Mouse (Mus musculus) liver, adult 2 months (tissue): Measurements from ENCODE around the gene Dusp9. TPM values are rescaled to one million over a fixed set of nuclear protein-coding genes. Genes with fewer than 3 reads are reported as not detected.

Source experiments
- DNase-seq: peaks from one replicate; pipeline ENCODE4 v3.0.0-alpha.2; 2011; ENCODE audit warnings: low read depth, low spot score; ENCODE audit errors: extremely low read depth
- H3K27ac ChIP-seq: fragments of 200-500 bp; replicated peaks from 2 replicates; pipeline ENCODE4 v1.5.1; 2012; ENCODE audit warnings: low read depth, mild to moderate bottlenecking, control low read depth, inconsistent platforms, low read length; ENCODE audit not compliant: insufficient read depth
- H3K27me3 ChIP-seq: fragments of 200-500 bp; 2 replicates; pipeline ENCODE4 v1.6.1; 2012; ENCODE audit warnings: mild to moderate bottlenecking, moderate library complexity, low read length, inconsistent platforms; ENCODE audit not compliant: control insufficient read depth, insufficient read depth
- H3K36me3 ChIP-seq: fragments of 200-500 bp; 2 replicates; pipeline ENCODE4 v1.6.1; 2012; ENCODE audit warnings: low read length, inconsistent platforms; ENCODE audit not compliant: control insufficient read depth, insufficient read depth
- H3K4me1 ChIP-seq: fragments of 200-500 bp; 2 replicates; pipeline ENCODE4 v1.6.1; 2011; ENCODE audit warnings: low read length; ENCODE audit not compliant: control insufficient read depth, insufficient read depth
- H3K4me3 ChIP-seq: fragments of 200-500 bp; 2 replicates; pipeline ENCODE4 v1.5.1; 2011; ENCODE audit warnings: low read depth, mild to moderate bottlenecking, control low read depth, low read length, moderate library complexity; ENCODE audit not compliant: insufficient read depth
- H3K79me2 ChIP-seq: fragments of 200-500 bp; 2 replicates; pipeline ENCODE4 v1.6.1; 2012; ENCODE audit warnings: inconsistent platforms, mild to moderate bottlenecking, low read length, moderate library complexity; ENCODE audit not compliant: control insufficient read depth, insufficient read depth
- H3K9ac ChIP-seq: fragments of 200-500 bp; 2 replicates; pipeline ENCODE4 v1.6.1; 2012; ENCODE audit warnings: low read depth, mild to moderate bottlenecking, control low read depth, inconsistent platforms, low read length
- CTCF ChIP-seq: fragments of 200-500 bp; IDR thresholded peaks from 2 replicates; pipeline ENCODE4 v1.5.1; 2011; ENCODE audit warnings: low read depth, low read length, control low read depth
- POLR2A ChIP-seq: fragments of 200-500 bp; IDR thresholded peaks from 2 replicates; pipeline ENCODE4 v1.6.1; 2011; ENCODE audit warnings: low read length, control low read depth; ENCODE audit not compliant: insufficient read depth; ENCODE audit errors: extremely low read depth
- WGBS: fragments of 180-500 bp; shearing (Covaris S2); methylation state at CpG from one replicate; pipeline ENCODE4 v1.1.7; 2018; 5-methylcytosine and 5-hydroxymethylcytosine counted together
- polyA plus RNA-seq: library from polyadenylated mRNA; depleted of rRNA; stranded (reverse); fragments of >200 nt; gene quantifications from 2 replicates; pipeline ENCODE4 v1.2.3, GENCODE M21; 2012; rRNA removed
- total RNA-seq: library from RNA; depleted of rRNA; stranded (reverse); fragments of >200 nt; gene quantifications from 2 replicates; pipeline ENCODE4 v1.2.3, GENCODE M21; 2014; rRNA removed

Gene Dusp9
- total RNA-seq (0.07 TPM in 1 of 2 replicates, not detected in the other), polyA plus RNA-seq (0.04 TPM in 1 of 2 replicates, not detected in the other)

DNA sequence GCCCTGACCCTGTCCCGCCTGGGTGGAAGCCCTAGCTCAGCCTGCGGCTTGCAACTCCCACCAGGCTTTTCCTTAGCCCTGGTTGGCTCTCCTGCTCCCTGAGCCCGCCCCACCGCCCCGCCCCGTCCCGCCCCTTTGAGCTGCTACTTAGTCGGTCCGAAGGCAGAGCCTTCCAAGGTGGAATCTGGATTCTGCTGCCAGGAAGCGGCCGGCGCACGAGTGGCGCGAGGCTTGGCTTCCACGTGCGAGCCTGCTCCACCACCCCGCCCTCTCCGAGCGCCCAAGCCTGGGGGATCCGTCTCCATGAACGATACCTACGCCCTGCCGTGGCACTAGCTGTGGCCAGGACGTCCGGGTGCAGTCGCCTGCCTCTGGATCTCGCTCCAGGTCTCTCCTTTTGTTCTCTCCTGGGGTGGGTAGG is at the start of gene Dusp9:
Dusp9 (plus strand) TSS at position 165 of the 421 bp plus-strand sequence.
- 2% methylated on average over 28 of the region's 28 CpGs for WGBS
- no peak within 1 kb of the TSS for H3K27ac ChIP-seq
- peak within 1 kb of the TSS; percentile 56; the same call in 1 of the 2 replicates for H3K9ac ChIP-seq
- H3K4me3 ChIP-seq, result peak within 1 kb of the TSS; percentile 49; the same call in 1 of the 2 replicates
- H3K27me3 ChIP-seq, result 0 out of 2 replicates have a peak, but pooled peaks cover 2% of the 10 kb centered on the region
- no peaks in the 10 kb centered on the region for H3K36me3 ChIP-seq
- peak; percentile 40 for DNase-seq
- no peaks in the 10 kb centered on the region for H3K79me2 ChIP-seq
- H3K4me1 ChIP-seq, result peaks cover 3% of the 10 kb centered on the region
- no peak for TF ChIP-seq POLR2A
- TF ChIP-seq CTCF, result no peak

DNA sequence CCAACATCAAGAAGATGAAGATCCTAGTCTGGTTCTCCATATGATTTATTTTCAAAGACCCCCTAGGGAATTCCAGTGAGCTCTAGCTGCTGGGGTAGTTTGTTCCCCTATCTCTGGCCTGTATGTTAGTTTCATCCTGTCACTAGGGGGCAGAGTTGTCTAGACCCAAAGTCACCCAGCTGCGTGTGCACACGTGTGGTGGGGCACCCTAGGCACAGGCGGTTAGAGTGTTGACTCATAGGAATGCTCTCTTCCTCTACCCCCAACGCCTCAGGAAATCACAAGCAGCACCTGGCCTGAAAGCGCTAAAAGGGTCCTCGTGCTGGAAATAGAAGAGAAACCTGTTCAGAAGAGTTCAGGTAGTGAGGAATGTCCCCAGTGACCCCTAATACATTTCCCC is 46.0 kb upstream of the Dusp9 start:
- Histone ChIP-seq H3K79me2 (no peaks in the 10 kb centered on the region), H3K27ac (no peak overlapping the region), H3K4me3 (no peak overlapping the region), H3K4me1 (no peaks in the 10 kb centered on the region), H3K36me3 (no peaks in the 10 kb centered on the region), H3K27me3 (no peaks in the 10 kb centered on the region), H3K9ac (no peak overlapping the region)
- DNase-seq, result peak; percentile 24
- 4% methylated on average over 6 of the region's 6 CpGs for WGBS
- peak; percentile 73 for TF ChIP-seq CTCF
- TF ChIP-seq POLR2A, result no peak

DNA sequence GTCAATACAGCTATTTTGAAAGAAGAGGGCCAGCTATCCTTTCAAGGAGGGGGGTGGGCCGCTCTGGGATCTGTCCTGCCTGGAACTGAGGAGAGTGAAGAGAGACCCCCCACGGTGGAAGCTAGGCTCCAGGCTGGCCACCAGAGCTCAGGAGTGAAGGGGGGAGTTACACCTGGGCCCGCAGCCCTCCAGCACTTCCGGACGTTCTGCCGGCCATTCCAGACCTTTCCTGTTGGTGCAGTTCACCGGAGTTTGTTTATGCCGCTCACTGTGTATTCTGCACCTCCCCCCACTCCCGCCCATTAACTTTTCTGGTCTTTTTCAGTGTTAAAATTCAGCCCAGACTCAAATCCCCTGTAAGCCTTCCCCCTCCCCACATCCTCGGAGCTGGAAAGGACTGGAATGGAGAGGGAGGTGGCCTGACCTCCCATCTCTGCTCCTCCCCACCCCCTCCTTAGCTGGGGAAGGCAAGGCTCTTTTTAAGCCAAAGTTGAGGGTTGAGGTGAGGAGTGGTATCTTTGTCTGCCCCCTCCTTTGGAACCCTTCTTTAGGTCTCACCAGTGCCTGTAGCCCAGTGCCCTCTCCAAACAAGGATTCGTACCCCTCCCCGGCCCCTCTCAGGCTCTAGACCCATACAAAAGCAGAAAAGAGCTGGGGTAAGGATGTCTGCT is 44.6 kb upstream of the Dusp9 start:
- Histone ChIP-seq H3K79me2 (no peaks in the 10 kb centered on the region), H3K27ac (no peak overlapping the region), H3K4me1 (no peaks in the 10 kb centered on the region), H3K9ac (no peak overlapping the region), H3K27me3 (no peaks in the 10 kb centered on the region), H3K4me3 (no peak overlapping the region), H3K36me3 (no peaks in the 10 kb centered on the region)
- DNase-seq, result no peak
- TF ChIP-seq POLR2A (no peak), CTCF (no peak)
- 27% methylated on average over 12 of the region's 12 CpGs for WGBS

DNA sequence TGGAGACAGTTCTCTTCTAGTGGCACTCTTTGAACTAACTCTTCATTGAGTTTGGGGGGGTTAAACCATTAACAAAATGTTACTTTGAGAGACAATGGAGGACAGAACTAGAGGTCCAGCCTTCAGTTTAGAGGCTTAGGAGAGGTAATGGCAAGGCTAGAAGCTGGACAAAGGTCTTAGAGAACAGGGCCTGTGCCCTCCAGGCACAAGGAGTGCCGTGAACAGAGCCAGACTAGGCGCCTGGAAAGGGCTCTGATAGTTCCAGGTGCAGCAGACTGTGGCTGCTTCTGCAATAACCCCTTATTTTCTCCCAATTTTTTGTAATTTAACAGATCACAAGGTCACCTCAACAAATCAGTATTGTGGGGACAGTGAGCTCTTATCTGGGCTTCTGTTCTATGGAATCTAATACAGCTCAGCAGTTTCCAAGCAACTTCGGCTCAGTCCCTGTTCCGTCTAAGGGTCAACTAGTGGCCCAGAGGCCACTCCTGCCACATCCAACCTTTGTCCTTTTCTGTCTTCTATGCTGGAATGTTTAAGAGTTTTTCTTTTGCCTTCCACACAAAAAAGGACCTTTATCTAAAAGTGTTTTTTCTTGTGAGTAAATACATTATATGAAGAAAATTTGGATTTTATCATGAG is 43.8 kb upstream of the Dusp9 start:
- no peaks in the 10 kb centered on the region for H3K27me3 ChIP-seq
- H3K4me1 ChIP-seq, result no peaks in the 10 kb centered on the region
- TF ChIP-seq CTCF (no peak), POLR2A (no peak)
- no peaks in the 10 kb centered on the region for H3K79me2 ChIP-seq
- WGBS, result 33% methylated on average over 4 of the region's 4 CpGs
- DNase-seq, result peak; percentile 42
- no peak overlapping the region for H3K27ac ChIP-seq
- no peak overlapping the region for H3K4me3 ChIP-seq
- H3K9ac ChIP-seq, result no peak overlapping the region
- H3K36me3 ChIP-seq, result no peaks in the 10 kb centered on the region

DNA sequence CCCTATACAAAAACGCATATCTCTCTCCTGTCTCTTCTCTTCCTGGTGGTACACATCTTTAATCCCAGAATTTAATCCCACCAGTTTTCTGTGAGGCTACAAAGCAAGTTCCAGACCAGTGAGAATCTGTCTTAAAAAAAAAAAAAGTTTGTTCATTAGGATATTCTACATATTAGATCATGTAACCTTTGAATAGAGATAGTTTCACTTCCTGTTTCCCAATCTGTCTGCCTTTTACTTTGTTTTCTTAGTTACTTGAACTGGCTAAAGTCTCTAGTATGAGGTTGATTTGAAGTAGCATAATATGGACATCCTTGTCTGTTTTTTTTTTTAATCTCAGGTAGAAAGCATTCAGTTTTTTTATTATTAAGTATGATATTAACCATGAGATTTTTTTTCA is 37.8 kb upstream of the Dusp9 start:
- DNase-seq, result no peak
- no peaks in the 10 kb centered on the region for H3K27me3 ChIP-seq
- H3K36me3 ChIP-seq, result no peaks in the 10 kb centered on the region
- WGBS, result 78% methylated on average over 1 of the region's 1 CpGs
- H3K79me2 ChIP-seq, result no peaks in the 10 kb centered on the region
- H3K27ac ChIP-seq, result no peak overlapping the region
- H3K4me3 ChIP-seq, result no peak overlapping the region
- no peaks in the 10 kb centered on the region for H3K4me1 ChIP-seq
- no peak overlapping the region for H3K9ac ChIP-seq
- no peak for TF ChIP-seq CTCF
- TF ChIP-seq POLR2A, result no peak

DNA sequence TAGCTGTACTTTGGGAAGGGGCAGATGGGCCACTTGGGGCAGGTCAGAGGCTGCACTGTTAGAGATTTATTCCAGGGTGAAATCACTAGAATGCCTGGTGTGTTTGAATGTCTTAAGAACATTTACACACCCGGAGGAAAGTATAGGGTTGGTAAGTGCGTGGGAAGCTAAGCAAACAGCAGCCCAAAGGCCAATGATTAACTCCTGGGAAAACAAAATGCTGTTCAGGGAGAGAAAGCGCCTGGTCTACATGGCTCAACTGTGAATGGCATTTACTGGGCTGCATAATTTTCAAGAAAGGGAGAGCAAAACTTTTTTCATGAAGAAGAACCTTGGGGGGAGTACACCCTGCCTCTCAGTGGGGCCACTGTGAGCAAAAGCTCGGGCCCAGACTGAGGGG is 25.6 kb upstream of the Dusp9 start:
- DNase-seq, result peak; percentile 42
- Histone ChIP-seq H3K79me2 (no peaks in the 10 kb centered on the region), H3K9ac (no peak overlapping the region), H3K27ac (no peak overlapping the region), H3K36me3 (no peaks in the 10 kb centered on the region), H3K27me3 (no peaks in the 10 kb centered on the region), H3K4me1 (peaks cover 4% of the 10 kb centered on the region; the same call in 1 of the 2 replicates), H3K4me3 (no peak overlapping the region)
- 26% methylated on average over 4 of the region's 4 CpGs for WGBS
- TF ChIP-seq POLR2A, result no peak
- TF ChIP-seq CTCF, result no peak
